Mouse (Mus musculus): ENCODE results near the gene Snx5.

DNA sequence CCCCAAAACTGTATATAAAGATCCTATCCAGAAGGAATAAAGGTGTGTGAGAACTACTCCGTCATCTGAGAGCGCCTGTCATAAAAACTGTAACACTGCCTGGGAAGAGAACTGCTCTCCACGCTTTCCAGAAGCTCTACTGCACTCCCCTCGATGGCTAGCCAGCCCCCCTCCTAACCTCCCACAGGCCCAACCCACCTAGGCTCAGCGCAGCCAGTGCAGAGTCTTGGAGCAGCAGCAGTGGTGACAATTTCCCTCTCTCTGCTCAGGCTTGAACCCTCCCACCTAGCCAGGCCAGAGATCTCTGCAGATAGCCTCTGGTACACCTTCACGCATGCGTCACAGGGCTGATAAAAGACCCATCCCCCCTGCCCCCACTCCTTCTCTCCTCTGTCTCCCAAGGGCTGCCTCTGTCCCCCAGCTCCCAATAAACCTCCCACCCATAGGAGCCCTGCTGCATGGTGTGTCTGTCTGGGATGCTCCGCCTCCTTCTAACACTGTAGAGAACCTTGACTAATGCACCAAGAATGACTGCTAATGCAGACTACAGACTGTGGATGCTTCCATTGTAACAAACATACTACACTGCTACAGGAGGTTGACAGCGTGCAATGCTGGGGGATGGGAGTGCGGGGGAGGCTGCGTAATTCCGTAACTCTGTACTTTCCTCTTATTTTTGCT is 43.7 kb downstream of the Snx5 start:
- TF ChIP-seq CTCF (IDR thresholded peaks at IDR 0.05 in 2 of 3, conservative IDR thresholded peaks at IDR 0.05 in 1 of 3; ENCODE audit: control insufficient read depth in 1 of 3, insufficient read depth in 1 of 3, low read depth in 2 of 3, low read length in 3 of 3, poor library complexity in 1 of 3, severe bottlenecking in 1 of 3) (no peak), MAX (IDR thresholded peaks at IDR 0.05; ENCODE audit: low read length) (no peak), ZNF384 (IDR thresholded peaks at IDR 0.05; ENCODE audit: low read depth, low read length) (no peak), POLR2A (IDR thresholded peaks at IDR 0.05; ENCODE audit: control insufficient read depth in 1 of 2, insufficient read depth in 1 of 2, low read depth in 1 of 2, low read length in 2 of 2, poor library complexity in 1 of 2) (no peak), USF1 (IDR thresholded peaks at IDR 0.05; ENCODE audit: low read depth, low read length) (no peak), ZC3H11A (IDR thresholded peaks at IDR 0.05; ENCODE audit: low read depth, low read length) (no peak), MYC (IDR thresholded peaks at IDR 0.05; ENCODE audit: low read depth, low read length) (no peak), ETS1 (IDR thresholded peaks at IDR 0.05; ENCODE audit: low read depth, low read length) (no peak), TAL1 (IDR thresholded peaks at IDR 0.05; ENCODE audit: low read length) (no peak), BHLHE40 (IDR thresholded peaks at IDR 0.05; ENCODE audit: borderline replicate concordance, low read depth, low read length) (no peak), TCF12 (IDR thresholded peaks at IDR 0.05; ENCODE audit: low read depth, low read length) (no peak), GABPA (IDR thresholded peaks at IDR 0.05; ENCODE audit: low read depth, low read length) (no peak), HCFC1 (IDR thresholded peaks at IDR 0.05; ENCODE audit: low read depth, low read length) (no peak), EP300 (IDR thresholded peaks at IDR 0.05; ENCODE audit: low read depth in 1 of 2, low read length in 2 of 2) (no peak)
